Mouse (Mus musculus) embryonic facial prominence, embryonic 10.5 days (tissue): Measurements from ENCODE around the gene Csf2rb2. TPM values are rescaled to one million over a fixed set of nuclear protein-coding genes. Genes with fewer than 3 reads are reported as not detected.
"Not testable (repeated sequence)": the region's sequence is repeated elsewhere in the genome, so short reads cannot be mapped to it uniquely, and the experiment has no call there.

Experiments used
- DNase-seq: peaks from one replicate; pipeline ENCODE4 v3.0.0-alpha.2; 2017; ENCODE audit warnings: low spot score
- H3K27ac ChIP-seq: fragments of 300-500 bp; sonication (generic); replicated peaks from 2 replicates; pipeline ENCODE4 v1.5.1; 2016; ENCODE audit warnings: mild to moderate bottlenecking
- H3K27me3 ChIP-seq: fragments of 300-500 bp; sonication (generic); replicated peaks from 2 replicates; pipeline ENCODE4 v1.6.1; 2016; ENCODE audit warnings: low read depth, mild to moderate bottlenecking; ENCODE audit not compliant: poor library complexity, severe bottlenecking
- H3K36me3 ChIP-seq: fragments of 300-500 bp; sonication (generic); replicated peaks from 2 replicates; pipeline ENCODE4 v1.6.1; 2016; ENCODE audit warnings: mild to moderate bottlenecking, moderate library complexity
- H3K4me1 ChIP-seq: fragments of 300-500 bp; sonication (generic); 2 replicates; pipeline ENCODE4 v1.6.1; 2016
- H3K4me3 ChIP-seq: fragments of 300-500 bp; sonication (generic); 2 replicates; pipeline ENCODE4 v1.5.1; 2016; ENCODE audit warnings: mild to moderate bottlenecking, moderate library complexity
- H3K9me3 ChIP-seq: fragments of 300-500 bp; sonication (generic); 2 replicates; pipeline ENCODE4 v1.6.1; 2016; ENCODE audit warnings: mild to moderate bottlenecking
- WGBS: fragments of 180-500 bp; shearing (Covaris S2); methylation state at CpG from one replicate; pipeline ENCODE4 v1.1.7; 2016; 5-methylcytosine and 5-hydroxymethylcytosine counted together
- polyA plus RNA-seq: library from polyadenylated mRNA; unstranded; fragments of >200 nt; fragmentation: Nextera tagmentation; extraction: Ambion mirVana; gene quantifications from 2 replicates; pipeline ENCODE4 v1.2.1, GENCODE M21; 2016

Csf2rb2 gene
- polyA plus RNA-seq, 1 experiment from 2014 or later: 0.51 TPM

GRCm38 (mm10) chr15:78263286-78263685, 42.2 kb downstream of the Csf2rb2 start:
- Histone ChIP-seq H3K27ac (no peak overlapping the region), H3K4me1 (no peaks in the 10 kb centered on the region), H3K4me3 (no peak overlapping the region), H3K27me3 (no peaks in the 10 kb centered on the region), H3K9me3 (no peaks in the 10 kb centered on the region), H3K36me3 (no peaks in the 10 kb centered on the region)
- no peak for DNase-seq
- WGBS: 84% methylated on average over 3 of the region's 3 CpGs

DNA sequence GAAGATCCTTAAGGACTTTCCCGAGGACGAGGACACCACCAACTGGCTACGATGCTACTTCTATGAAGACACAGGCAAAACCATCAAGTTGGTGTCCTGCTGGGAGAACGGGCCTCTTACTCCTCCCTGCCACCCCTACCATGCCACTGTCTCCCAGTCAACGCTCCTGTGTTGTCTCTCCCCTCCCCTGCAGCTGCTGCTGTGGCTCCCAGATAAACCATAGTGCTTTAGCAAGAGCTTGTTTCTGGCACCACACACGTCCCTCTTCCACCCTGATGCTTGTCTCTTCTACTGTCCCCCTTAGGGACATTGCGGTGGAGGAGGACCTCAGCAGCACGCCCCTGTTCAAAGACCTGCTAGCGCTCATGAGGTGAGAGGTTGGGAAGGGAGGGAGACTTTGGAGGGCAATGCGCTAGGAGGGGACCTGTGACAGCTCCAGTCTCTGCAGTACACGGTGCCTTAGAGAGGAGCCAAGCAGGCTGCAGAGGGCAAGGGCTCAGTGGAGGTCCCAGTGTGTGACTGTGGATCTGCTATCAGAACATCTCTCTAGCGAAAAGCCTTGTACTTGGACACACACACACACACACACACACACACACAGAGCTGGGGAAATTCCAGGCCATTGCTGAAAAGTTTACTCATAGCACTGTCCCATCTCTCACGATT, 44.7 kb downstream of the Csf2rb2 start:
- 71% methylated on average over 13 of the region's 13 CpGs for WGBS
- Histone ChIP-seq H3K4me1 (no peaks in the 10 kb centered on the region), H3K36me3 (no peaks in the 10 kb centered on the region), H3K27ac (no peak overlapping the region), H3K4me3 (no peak overlapping the region), H3K27me3 (peaks cover 1% of the 10 kb centered on the region; the same call in 1 of the 2 replicates), H3K9me3 (no peaks in the 10 kb centered on the region)
- DNase-seq: no peak

- Histone ChIP-seq H3K9me3 (no peaks in the 10 kb centered on the region), H3K27me3 (peaks cover 22% of the 10 kb centered on the region), H3K4me3 (no peak overlapping the region), H3K27ac (no peak overlapping the region), H3K4me1 (no peaks in the 10 kb centered on the region), H3K36me3 (no peaks in the 10 kb centered on the region)
- WGBS: 79% methylated on average over 10 of the region's 10 CpGs
- no peak for DNase-seq
Measured at GRCm38 (mm10) chr15:78258246-78258865, 47.2 kb downstream of the Csf2rb2 start.

DNA sequence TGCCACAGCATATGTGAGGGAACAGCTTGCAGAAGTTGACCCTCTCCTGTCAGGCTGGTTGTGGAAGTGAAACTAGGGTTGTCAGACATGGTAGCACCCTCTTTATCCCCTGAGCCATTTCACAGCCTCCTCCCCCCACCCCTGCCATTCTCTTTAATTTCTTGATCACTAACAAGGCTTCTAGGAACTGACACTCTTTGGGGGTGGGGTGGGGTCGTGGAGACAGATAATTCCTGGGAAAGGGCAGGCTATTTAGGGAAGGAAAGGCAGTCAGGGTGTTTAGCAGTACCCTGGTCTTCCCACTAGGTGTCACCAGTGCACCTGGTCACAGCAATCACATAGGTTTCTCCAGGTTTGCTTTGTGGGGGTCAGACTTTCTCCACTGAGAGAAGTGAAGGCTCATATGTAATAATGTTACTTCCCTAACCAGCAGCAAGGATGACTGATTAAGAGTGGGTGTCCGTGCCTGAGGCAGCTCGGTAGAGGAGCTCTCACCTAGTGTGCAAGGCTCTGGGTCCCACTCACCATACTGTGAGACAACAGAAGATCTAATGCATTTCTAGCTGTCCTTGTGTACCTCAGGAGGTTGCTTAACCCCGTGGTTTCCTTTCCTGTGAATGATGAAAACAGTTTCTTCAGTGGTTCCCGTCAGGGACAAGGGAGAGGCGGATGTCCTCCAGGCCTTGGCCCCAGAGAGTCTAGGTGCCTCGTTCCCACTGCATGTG, 48.0 kb downstream of the Csf2rb2 start:
- WGBS: 44% methylated on average over 7 of the region's 7 CpGs

DNA sequence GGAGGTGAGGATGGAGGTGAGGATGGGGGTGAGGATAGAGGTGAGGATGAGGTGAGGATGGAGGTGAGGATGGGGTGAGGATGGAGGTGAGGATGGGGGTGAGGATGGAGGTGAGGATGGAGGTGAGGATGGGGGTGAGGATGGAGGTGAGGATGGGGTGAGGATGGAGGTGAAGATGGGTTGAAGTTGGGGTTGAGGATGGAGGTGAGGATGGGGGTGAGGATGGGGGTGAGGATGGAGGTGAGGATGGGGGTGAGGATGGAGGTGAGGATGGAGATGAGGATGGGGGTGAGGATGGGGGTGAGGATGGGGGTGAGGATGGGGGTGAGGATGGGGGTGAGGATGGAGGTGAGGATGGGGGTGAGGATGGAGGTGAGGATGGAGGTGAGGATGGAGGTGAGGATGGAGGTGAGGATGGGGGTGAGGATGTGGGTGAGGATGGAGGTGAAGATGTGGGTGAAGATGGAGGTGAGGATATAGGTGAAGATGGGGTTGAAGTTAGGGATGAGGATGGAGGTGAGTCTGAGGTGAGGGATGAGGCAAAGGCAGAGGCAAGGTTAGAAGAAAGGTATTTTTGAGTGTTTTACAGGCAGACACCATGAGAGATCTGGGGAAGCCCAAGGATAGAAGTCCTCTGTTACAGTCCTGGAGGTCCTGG, 48.8 kb downstream of the Csf2rb2 start:
- H3K27me3 ChIP-seq: peaks cover 22% of the 10 kb centered on the region
- H3K4me3 ChIP-seq, H3K36me3 ChIP-seq, H3K27ac ChIP-seq, H3K9me3 ChIP-seq, H3K4me1 ChIP-seq, DNase-seq: not testable (repeated sequence)

More for the DNA sequence above, 48.0 kb downstream of the Csf2rb2 start:
- H3K27ac ChIP-seq: no peak overlapping the region
- DNase-seq: peak; percentile 63
- H3K4me3 ChIP-seq: no peak overlapping the region
- no peaks in the 10 kb centered on the region for H3K9me3 ChIP-seq
- H3K27me3 ChIP-seq: peaks cover 22% of the 10 kb centered on the region
- no peaks in the 10 kb centered on the region for H3K36me3 ChIP-seq
- no peaks in the 10 kb centered on the region for H3K4me1 ChIP-seq

GRCm38 (mm10) chr15:78254751-78255150, 50.8 kb downstream of the Csf2rb2 start:
- Histone ChIP-seq H3K27me3 (peaks cover 22% of the 10 kb centered on the region), H3K4me3 (no peak overlapping the region), H3K36me3 (no peaks in the 10 kb centered on the region), H3K27ac (no peak overlapping the region), H3K4me1 (no peaks in the 10 kb centered on the region), H3K9me3 (no peaks in the 10 kb centered on the region)
- peak; percentile 67 for DNase-seq
- WGBS: 22% methylated on average over 20 of the region's 20 CpGs

DNA sequence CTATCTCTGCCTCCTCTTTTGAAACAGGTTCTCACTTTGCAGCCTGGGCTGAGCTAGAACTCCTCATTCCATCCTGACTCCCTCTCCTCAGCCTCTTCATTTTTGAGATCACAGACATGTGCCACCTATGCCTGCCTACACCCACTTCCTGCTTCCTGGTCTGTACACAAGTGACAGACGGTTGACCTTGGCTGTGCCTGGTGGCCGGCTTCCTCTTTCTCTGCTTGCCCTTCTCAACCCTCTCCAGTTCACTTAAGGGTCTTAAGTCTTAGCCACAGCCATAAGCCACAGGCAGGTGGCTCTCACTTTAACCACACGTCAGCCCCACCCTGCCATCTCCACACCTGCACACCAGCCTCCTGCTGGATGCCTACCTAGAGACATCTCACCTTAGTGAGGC, 57.1 kb downstream of the Csf2rb2 start:
- no peak for DNase-seq
- no peak overlapping the region for H3K4me3 ChIP-seq
- no peaks in the 10 kb centered on the region; the same call in 1 of the 2 replicates for H3K27me3 ChIP-seq
- H3K9me3 ChIP-seq: no peaks in the 10 kb centered on the region
- H3K36me3 ChIP-seq: no peaks in the 10 kb centered on the region
- H3K4me1 ChIP-seq: no peaks in the 10 kb centered on the region
- 67% methylated on average over 3 of the region's 3 CpGs for WGBS
- no peak overlapping the region for H3K27ac ChIP-seq

DNA sequence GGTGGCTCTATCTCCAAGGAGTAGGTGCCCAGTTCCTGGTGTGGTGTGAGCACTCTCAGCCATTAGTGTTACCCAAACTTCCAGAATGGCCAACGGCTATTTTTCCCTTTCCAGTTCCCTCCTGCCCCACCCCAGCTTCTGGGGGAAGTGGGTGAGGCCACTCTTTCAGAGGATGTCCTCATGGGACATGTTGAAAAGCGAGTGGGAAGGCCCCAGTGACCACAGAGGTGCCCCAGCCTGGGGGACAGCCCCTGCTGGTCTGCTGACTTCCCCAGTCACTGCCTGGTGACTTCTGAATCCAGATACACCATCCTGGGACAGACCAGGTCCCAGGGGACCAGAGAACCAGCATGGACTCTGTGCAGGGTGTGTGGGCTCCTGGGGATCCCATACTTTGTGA, 57.9 kb downstream of the Csf2rb2 start:
- no peak for DNase-seq
- Histone ChIP-seq H3K4me3 (no peak overlapping the region), H3K36me3 (no peaks in the 10 kb centered on the region), H3K4me1 (no peaks in the 10 kb centered on the region), H3K27me3 (no peaks in the 10 kb centered on the region), H3K9me3 (no peaks in the 10 kb centered on the region), H3K27ac (no peak overlapping the region)
- 73% methylated on average over 2 of the region's 2 CpGs for WGBS

- no peak for DNase-seq
- H3K36me3 ChIP-seq: no peaks in the 10 kb centered on the region
- no peak overlapping the region for H3K4me3 ChIP-seq
- H3K27ac ChIP-seq: no peak overlapping the region
- 81% methylated on average over 18 of the region's 18 CpGs for WGBS
- no peaks in the 10 kb centered on the region for H3K4me1 ChIP-seq
- no peaks in the 10 kb centered on the region for H3K27me3 ChIP-seq
- no peaks in the 10 kb centered on the region for H3K9me3 ChIP-seq
Measured at GRCm38 (mm10) chr15:78246143-78247116, 59.1 kb downstream of the Csf2rb2 start.

- 72% methylated on average over 7 of the region's 7 CpGs for WGBS
- Histone ChIP-seq H3K4me3 (no peak within 1 kb of the TSS), H3K4me1 (no peaks in the 10 kb centered on the region), H3K9me3 (no peaks in the 10 kb centered on the region), H3K27ac (no peak within 1 kb of the TSS; the same call in 1 of the 2 replicates), H3K36me3 (no peaks in the 10 kb centered on the region), H3K27me3 (no peaks in the 10 kb centered on the region)
- DNase-seq: no peak
Measured at GRCm38 (mm10) chr15:78244695-78245492, 60.6 kb downstream of the Csf2rb2 start, which contains the start of gene Ncf4. Gene Ncf4, plus strand, starts transcription at chr15:78244801.

- Histone ChIP-seq H3K4me3 (no peak overlapping the region), H3K4me1 (no peaks in the 10 kb centered on the region), H3K9me3 (no peaks in the 10 kb centered on the region), H3K27me3 (no peaks in the 10 kb centered on the region), H3K27ac (no peak overlapping the region), H3K36me3 (no peaks in the 10 kb centered on the region)
- 79% methylated on average over 6 of the region's 6 CpGs for WGBS
- DNase-seq: no peak
Measured at GRCm38 (mm10) chr15:78243774-78244173, 61.7 kb downstream of the Csf2rb2 start.
